Mouse (Mus musculus) heart, postnatal 14 days (tissue): ENCODE results near the gene Snap25. TPM values are rescaled to one million over a fixed set of nuclear protein-coding genes. Genes with fewer than 3 reads are reported as not detected.

Experiments
- DNase-seq, 2 experiments: peaks; one replicate each; pipeline ENCODE4 v3.0.0; 2021 to 2022
- intact Hi-C: fragments of 180-260 bp; cut with DNase I; formaldehyde crosslinking; loops from one replicate; pipeline ENCODE4 v1.15.1; 2025
- total RNA-seq, 2 experiments: library from RNA; stranded (reverse); gene quantifications; 2 replicates each; pipeline ENCODE4 v1.2.3; 2021

The Snap25 gene
- total RNA-seq, 2 experiments from 2014 or later = 0.33 TPM; not detected in 1

- intact Hi-C loops = loop anchor here (10.0 kb wide), 1 partner anchor 117 kb away; no protein-coding TSS in a partner anchor
Observed at GRCm38 (mm10) chr2:136711746-136712440, 1.4 kb upstream of the Snap25 start.

GRCm38 (mm10) chr2:136712441-136713015 is 725 bp upstream of the Snap25 start:
- no peak for DNase-seq
- intact Hi-C loops = loop anchor here (10.0 kb wide), 1 partner anchor 118 kb away; no protein-coding TSS in a partner anchor

More at GRCm38 (mm10) chr2:136711746-136712440, 1.4 kb upstream of the Snap25 start:
- no peak for DNase-seq

GRCm38 (mm10) chr2:136714008-136714411 is 757 bp downstream of the Snap25 start:
- peak; percentile 89 to 92 for DNase-seq
- intact Hi-C loops = loop anchor here (10.0 kb wide), 1 partner anchor 119 kb away; no protein-coding TSS in a partner anchor

GRCm38 (mm10) chr2:136715531-136715930 is 2.3 kb downstream of the Snap25 start:
- intact Hi-C loops = loop anchor here (10.0 kb wide), 1 partner anchor 121 kb away; no protein-coding TSS in a partner anchor
- no peak for DNase-seq

- intact Hi-C loops = loop anchor here (10.0 kb wide), 1 partner anchor 122 kb away; no protein-coding TSS in a partner anchor
- DNase-seq = no peak
Observed at GRCm38 (mm10) chr2:136716400-136716799, 3.1 kb downstream of the Snap25 start.

- DNase-seq = peak; percentile 47 to 57
- intact Hi-C loops = loop anchor here (10.0 kb wide), 1 partner anchor 165 kb away; the partner anchor contains the start of gene AL731706.2
Observed at GRCm38 (mm10) chr2:136720235-136720634, 7.0 kb downstream of the Snap25 start.

GRCm38 (mm10) chr2:136738260-136738659 is 25.0 kb downstream of the Snap25 start:
- intact Hi-C loops = no loop called here
- DNase-seq = no peak

GRCm38 (mm10) chr2:136742230-136742629 is 29.0 kb downstream of the Snap25 start:
- intact Hi-C loops = no loop called here

GRCm38 (mm10) chr2:136744683-136745326 is 31.6 kb downstream of the Snap25 start:
- intact Hi-C loops = no loop called here
- DNase-seq = no peak

More at GRCm38 (mm10) chr2:136742230-136742629, 29.0 kb downstream of the Snap25 start:
- DNase-seq = no peak

GRCm38 (mm10) chr2:136745327-136745994 is 32.2 kb downstream of the Snap25 start:
- no peak for DNase-seq
- intact Hi-C loops = no loop called here

GRCm38 (mm10) chr2:136753682-136754081 is 40.4 kb downstream of the Snap25 start:
- DNase-seq = peak in 1 of 2 experiments; percentile 7
- intact Hi-C loops = no loop called here

- intact Hi-C loops = no loop called here
- DNase-seq = no peak
Observed at GRCm38 (mm10) chr2:136758809-136759551, 45.7 kb downstream of the Snap25 start.

- intact Hi-C loops = no loop called here
- peak in 1 of 2 experiments; percentile 4 for DNase-seq
Observed at GRCm38 (mm10) chr2:136778156-136778555, 64.9 kb downstream of the Snap25 start.

GRCm38 (mm10) chr2:136778674-136779073 is 65.4 kb downstream of the Snap25 start:
- intact Hi-C loops = no loop called here
- DNase-seq = no peak

GRCm38 (mm10) chr2:136780268-136780667 is 67.0 kb downstream of the Snap25 start:
- no peak for DNase-seq
- intact Hi-C loops = no loop called here

GRCm38 (mm10) chr2:136784310-136784709 is 71.1 kb downstream of the Snap25 start:
- no peak for DNase-seq
- intact Hi-C loops = no loop called here

- intact Hi-C loops = no loop called here
- DNase-seq = no peak
Observed at GRCm38 (mm10) chr2:136788379-136788778, 75.1 kb downstream of the Snap25 start.

- no peak for DNase-seq
- intact Hi-C loops = no loop called here
Observed at GRCm38 (mm10) chr2:136796518-136796917, 83.3 kb downstream of the Snap25 start.

GRCm38 (mm10) chr2:136798887-136799430 is 85.7 kb downstream of the Snap25 start:
- intact Hi-C loops = no loop called here
- no peak for DNase-seq
